Mouse (Mus musculus) cortical plate, adult 2 months (tissue): Measurements from ENCODE around the gene Ppfibp2.

Source experiments
- CTCF ChIP-seq: fragments of 200-500 bp; IDR thresholded peaks from 2 replicates; pipeline ENCODE4 v1.5.1; 2011; ENCODE audit warnings: mild to moderate bottlenecking, control low read depth, low read length; ENCODE audit not compliant: insufficient read depth; ENCODE audit errors: extremely low read depth
- POLR2A ChIP-seq: fragments of 200-500 bp; IDR thresholded peaks from 2 replicates; pipeline ENCODE4 v1.6.1; 2011; ENCODE audit warnings: mild to moderate bottlenecking, low read length, control low read depth; ENCODE audit not compliant: insufficient read depth; ENCODE audit errors: extremely low read depth

GRCm38 (mm10) chr7:107547872-107548271, 47.1 kb upstream of the Ppfibp2 start:
- no peak for TF ChIP-seq POLR2A
- TF ChIP-seq CTCF: no peak
